Mouse (Mus musculus): Measurements from ENCODE around the gene Phf24.
"Not testable (repeated sequence)": the region's sequence is repeated elsewhere in the genome, so short reads cannot be mapped to it uniquely, and the experiment has no call there.

Phf24 gene

GRCm38 (mm10) chr4:42951206-42952195 is 35.0 kb downstream of the Phf24 start:
- no peak for DNase-seq

- no peak for DNase-seq
Observed at GRCm38 (mm10) chr4:42952563-42952962, 36.1 kb downstream of the Phf24 start.

- peak; percentile 42 for DNase-seq
Observed at GRCm38 (mm10) chr4:42953435-42954094, 37.1 kb downstream of the Phf24 start.

- DNase-seq: peak; percentile 76
Observed at GRCm38 (mm10) chr4:42954297-42954696, 37.8 kb downstream of the Phf24 start.

GRCm38 (mm10) chr4:42955200-42955599 is 38.7 kb downstream of the Phf24 start:
- DNase-seq: no peak

- no peak for DNase-seq
Observed at GRCm38 (mm10) chr4:42956581-42956980, 40.1 kb downstream of the Phf24 start.

- no peak for DNase-seq
Observed at GRCm38 (mm10) chr4:42957306-42957705, 40.8 kb downstream of the Phf24 start.

- DNase-seq: no peak
Observed at GRCm38 (mm10) chr4:42957979-42958378, 41.5 kb downstream of the Phf24 start.

GRCm38 (mm10) chr4:42958942-42959341 is 42.5 kb downstream of the Phf24 start:
- DNase-seq: no peak

- no peak for DNase-seq
Observed at GRCm38 (mm10) chr4:42959382-42959781, 42.9 kb downstream of the Phf24 start.

- DNase-seq: peak; percentile 39
Observed at GRCm38 (mm10) chr4:42961592-42961991, 45.1 kb downstream of the Phf24 start.

- no peak for DNase-seq
Observed at GRCm38 (mm10) chr4:42963480-42963879, 47.0 kb downstream of the Phf24 start.

GRCm38 (mm10) chr4:42965039-42965719 is 48.7 kb downstream of the Phf24 start:
- no peak for DNase-seq

- DNase-seq: no peak
Observed at GRCm38 (mm10) chr4:42969304-42969703, 52.8 kb downstream of the Phf24 start, which contains the start of gene 1700022I11Rik. 1700022I11Rik (plus strand) TSS chr4:42969604.

GRCm38 (mm10) chr4:42972952-42973351 is 56.5 kb downstream of the Phf24 start:
- no peak for DNase-seq

GRCm38 (mm10) chr4:42973868-42974267 is 57.4 kb downstream of the Phf24 start:
- no peak for DNase-seq

- no peak for DNase-seq
Observed at GRCm38 (mm10) chr4:42978062-42978461, 61.6 kb downstream of the Phf24 start.

- not testable (repeated sequence) for DNase-seq
Observed at GRCm38 (mm10) chr4:42980467-42980866, 64.0 kb downstream of the Phf24 start.

- DNase-seq: no peak
Observed at GRCm38 (mm10) chr4:42988296-42988695, 71.8 kb downstream of the Phf24 start.

Measured in cerebellum, adult 11 months (tissue).